Mouse (Mus musculus) heart, postnatal 36 days (tissue): Measurements from ENCODE around the gene Mllt3. TPM values are rescaled to one million over a fixed set of nuclear protein-coding genes. Genes with fewer than 3 reads are reported as not detected.

Experiments
- DNase-seq, 2 experiments: peaks; one replicate each; pipeline ENCODE4 v3.0.0; 2021 to 2022
- intact Hi-C: fragments of 180-260 bp; cut with DNase I; formaldehyde crosslinking; loops from one replicate; pipeline ENCODE4 v1.15.1; 2025
- total RNA-seq, 2 experiments: library from RNA; stranded (reverse); gene quantifications; 2 replicates each; pipeline ENCODE4 v1.2.3; 2021

Mllt3 gene
- total RNA-seq, 2 experiments from 2014 or later = 10.5 to 14.9 TPM

- no peak for DNase-seq
- intact Hi-C loops = no loop called here
Observed at GRCm38 (mm10) chr4:87739104-87739503, 294.1 kb downstream of the Mllt3 start.

GRCm38 (mm10) chr4:87737201-87737806 lies 295.9 kb downstream of the Mllt3 start:
- peak in 1 of 2 experiments; percentile 14 for DNase-seq
- intact Hi-C loops = no loop called here

GRCm38 (mm10) chr4:87736779-87737178 lies 296.4 kb downstream of the Mllt3 start:
- intact Hi-C loops = no loop called here
- DNase-seq = peak; percentile 12 to 13

- intact Hi-C loops = no loop called here
- no peak for DNase-seq
Observed at GRCm38 (mm10) chr4:87731118-87731672, 302.0 kb downstream of the Mllt3 start.

GRCm38 (mm10) chr4:87728581-87728980 lies 304.6 kb downstream of the Mllt3 start:
- DNase-seq = no peak
- intact Hi-C loops = no loop called here

GRCm38 (mm10) chr4:87723448-87723847 lies 309.7 kb downstream of the Mllt3 start:
- no peak for DNase-seq
- intact Hi-C loops = no loop called here

Other genes starting within 250 kb of the Mllt3 start
- 10 to 100 TPM; 13.6 to 17.4 TPM for gene Focad, start 61.3 kb upstream of the Mllt3 start, total RNA-seq